Mouse (Mus musculus): ENCODE measurements at regions not wholly inside any gene's neighbourhood (a gene's known extent, or its start where the extent isn't known, plus 50 kb on each side); places are given as distances from the start of the nearest gene placed in this dataset.

GRCm38 (mm10) chr17:54483901-54484300 lies 185.1 kb upstream of the Slc5a7 start:
- Histone ChIP-seq H3K4me3 (replicated peaks; ENCODE audit: low read length) (no peak overlapping the region), H3K9me3 (ENCODE audit: low read length) (peaks cover 26% of the 10 kb centered on the region), H3K4me1 (replicated peaks; ENCODE audit: low read depth, low read length) (no peaks in the 10 kb centered on the region), H3K36me3 (ENCODE audit: insufficient read depth, low read length) (no peaks in the 10 kb centered on the region), H3K27me3 (ENCODE audit: insufficient read depth, low read length) (no peaks in the 10 kb centered on the region)
- TF ChIP-seq NANOG (IDR thresholded peaks at IDR 0.05; ENCODE audit: borderline replicate concordance, low read length) (0 out of 2 replicates have a peak, but pooled peaks have one; percentile 20), CTCF (conservative IDR thresholded peaks at IDR 0.05; ENCODE audit: low read length) (no peak), POU5F1 (IDR thresholded peaks at IDR 0.05; ENCODE audit: borderline replicate concordance, low read length) (no peak)

DNA sequence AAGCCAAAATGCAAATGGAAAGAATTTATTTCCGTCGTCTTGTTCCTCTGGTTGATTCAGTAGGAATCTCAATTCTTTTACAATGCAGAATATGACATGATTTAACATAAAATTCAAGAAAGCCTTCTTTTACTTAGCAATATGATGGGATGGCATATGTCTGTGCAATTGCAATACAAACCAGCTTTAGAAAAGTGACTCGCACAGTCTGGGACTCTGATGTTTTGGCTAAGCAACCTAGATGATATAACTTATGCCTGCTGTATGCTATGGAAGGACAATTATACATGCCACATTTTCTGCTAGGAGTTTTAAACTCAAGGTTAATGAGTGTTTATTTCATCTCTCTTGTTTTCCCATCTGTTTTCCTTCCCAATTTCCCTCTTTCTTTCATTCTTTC lies 141.1 kb upstream of the Slc5a7 start:
- no peaks in the 10 kb centered on the region for H3K36me3 ChIP-seq (ENCODE audit: insufficient read depth, low read length)
- no peak for TF ChIP-seq NANOG (IDR thresholded peaks at IDR 0.05; ENCODE audit: borderline replicate concordance, low read length)
- no peak for TF ChIP-seq POU5F1 (IDR thresholded peaks at IDR 0.05; ENCODE audit: borderline replicate concordance, low read length)
- TF ChIP-seq CTCF (conservative IDR thresholded peaks at IDR 0.05; ENCODE audit: low read length) = no peak
- H3K4me3 ChIP-seq (replicated peaks; ENCODE audit: low read length) = no peak overlapping the region
- H3K27me3 ChIP-seq (ENCODE audit: insufficient read depth, low read length) = no peaks in the 10 kb centered on the region
- H3K9me3 ChIP-seq (ENCODE audit: low read length) = peaks cover 1% of the 10 kb centered on the region; the same call in 1 of the 2 replicates
- H3K4me1 ChIP-seq (replicated peaks; ENCODE audit: low read depth, low read length) = no peaks in the 10 kb centered on the region

- Histone ChIP-seq H3K4me3 (replicated peaks; ENCODE audit: low read length) (no peak overlapping the region), H3K4me1 (replicated peaks; ENCODE audit: low read depth, low read length) (no peaks in the 10 kb centered on the region), H3K36me3 (ENCODE audit: insufficient read depth, low read length) (no peaks in the 10 kb centered on the region), H3K9me3 (ENCODE audit: low read length) (peaks cover 2% of the 10 kb centered on the region; the same call in 1 of the 2 replicates), H3K27me3 (ENCODE audit: insufficient read depth, low read length) (no peaks in the 10 kb centered on the region)
- TF ChIP-seq POU5F1 (IDR thresholded peaks at IDR 0.05; ENCODE audit: borderline replicate concordance, low read length) (no peak), CTCF (conservative IDR thresholded peaks at IDR 0.05; ENCODE audit: low read length) (no peak)
These were observed 139.6 kb upstream of the Slc5a7 start for GRCm38 (mm10) chr17:54438435-54438834.

DNA sequence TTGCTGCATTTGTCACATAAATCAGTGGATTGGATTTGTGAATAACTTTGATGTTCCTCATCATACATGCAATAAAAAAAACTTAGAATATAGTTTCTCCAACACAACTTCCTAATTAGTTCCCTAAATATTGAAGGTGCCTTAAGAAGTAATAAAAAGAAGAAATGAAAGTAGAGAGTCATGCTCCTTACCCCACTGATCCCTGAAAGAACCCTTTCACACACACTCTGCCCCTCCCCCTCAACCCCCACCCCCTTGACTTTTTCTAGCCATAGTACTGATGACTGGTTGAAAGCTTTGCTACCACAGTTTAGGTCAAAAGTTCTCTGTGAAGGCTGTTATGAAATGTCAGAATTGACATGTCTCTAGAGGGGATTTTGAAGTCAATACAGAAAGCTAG lies 131.1 kb upstream of the Slc5a7 start:
- H3K36me3 ChIP-seq (ENCODE audit: insufficient read depth, low read length) = no peaks in the 10 kb centered on the region
- no peak overlapping the region for H3K4me3 ChIP-seq (replicated peaks; ENCODE audit: low read length)
- no peaks in the 10 kb centered on the region for H3K4me1 ChIP-seq (replicated peaks; ENCODE audit: low read depth, low read length)
- H3K9me3 ChIP-seq (ENCODE audit: low read length) = peaks cover under 1% of the 10 kb centered on the region; the same call in 1 of the 2 replicates
- TF ChIP-seq POU5F1 (IDR thresholded peaks at IDR 0.05; ENCODE audit: borderline replicate concordance, low read length) (no peak), CTCF (conservative IDR thresholded peaks at IDR 0.05; ENCODE audit: low read length) (no peak), NANOG (IDR thresholded peaks at IDR 0.05; ENCODE audit: borderline replicate concordance, low read length) (no peak)
- H3K27me3 ChIP-seq (ENCODE audit: insufficient read depth, low read length) = no peaks in the 10 kb centered on the region

DNA sequence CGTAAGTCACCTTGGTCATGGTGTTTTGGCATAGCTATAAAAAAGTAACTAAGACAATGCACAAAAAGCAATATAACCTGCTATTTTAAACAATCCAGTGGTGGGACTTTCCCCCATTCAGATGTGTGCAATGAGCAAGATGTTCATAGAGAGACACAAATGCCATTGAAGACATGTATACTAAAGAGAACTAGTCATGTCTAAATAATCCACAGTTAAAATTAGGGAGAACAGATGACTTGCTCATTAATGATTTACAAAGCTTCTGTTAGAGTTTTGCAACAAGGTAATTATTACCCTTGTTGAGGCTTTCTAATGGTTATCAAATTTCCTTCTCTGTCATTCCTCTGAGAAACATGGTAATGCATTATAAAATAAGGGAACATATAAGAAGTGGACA lies 115.4 kb upstream of the Slc5a7 start:
- no peaks in the 10 kb centered on the region for H3K36me3 ChIP-seq (ENCODE audit: insufficient read depth, low read length)
- H3K4me3 ChIP-seq (replicated peaks; ENCODE audit: low read length) = no peak overlapping the region
- no peaks in the 10 kb centered on the region for H3K27me3 ChIP-seq (ENCODE audit: insufficient read depth, low read length)
- TF ChIP-seq POU5F1 (IDR thresholded peaks at IDR 0.05; ENCODE audit: borderline replicate concordance, low read length) (no peak), CTCF (conservative IDR thresholded peaks at IDR 0.05; ENCODE audit: low read length) (no peak), NANOG (IDR thresholded peaks at IDR 0.05; ENCODE audit: borderline replicate concordance, low read length) (no peak)
- H3K4me1 ChIP-seq (replicated peaks; ENCODE audit: low read depth, low read length) = no peaks in the 10 kb centered on the region
- no peaks in the 10 kb centered on the region for H3K9me3 ChIP-seq (ENCODE audit: low read length)

DNA sequence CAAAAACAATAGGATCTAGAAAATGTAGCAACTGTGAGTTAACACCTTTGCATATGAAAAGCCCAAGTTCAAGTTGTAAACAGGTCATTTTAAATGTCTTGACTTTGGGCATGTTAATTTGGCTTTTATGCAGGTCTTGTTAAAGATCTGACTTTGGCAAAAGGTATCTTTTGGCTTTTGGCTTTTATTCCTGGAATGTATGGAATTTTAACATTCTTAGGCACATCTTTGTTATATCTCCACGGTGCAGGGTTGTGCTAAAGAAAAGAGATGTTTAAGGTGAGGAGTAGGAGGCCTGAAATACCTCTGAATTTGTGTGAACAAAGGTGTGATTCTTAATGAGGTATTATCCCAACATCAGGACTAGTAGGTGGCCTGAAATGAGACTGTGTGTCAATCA lies 97.6 kb upstream of the Slc5a7 start:
- Histone ChIP-seq H3K36me3 (ENCODE audit: insufficient read depth, low read length) (no peaks in the 10 kb centered on the region), H3K4me1 (replicated peaks; ENCODE audit: low read depth, low read length) (peaks cover 6% of the 10 kb centered on the region; the same call in 1 of the 2 replicates), H3K27me3 (ENCODE audit: insufficient read depth, low read length) (no peaks in the 10 kb centered on the region), H3K4me3 (replicated peaks; ENCODE audit: low read length) (no peak overlapping the region), H3K9me3 (ENCODE audit: low read length) (no peaks in the 10 kb centered on the region)
- TF ChIP-seq CTCF (conservative IDR thresholded peaks at IDR 0.05; ENCODE audit: low read length) (no peak), NANOG (IDR thresholded peaks at IDR 0.05; ENCODE audit: borderline replicate concordance, low read length) (no peak), POU5F1 (IDR thresholded peaks at IDR 0.05; ENCODE audit: borderline replicate concordance, low read length) (no peak)

DNA sequence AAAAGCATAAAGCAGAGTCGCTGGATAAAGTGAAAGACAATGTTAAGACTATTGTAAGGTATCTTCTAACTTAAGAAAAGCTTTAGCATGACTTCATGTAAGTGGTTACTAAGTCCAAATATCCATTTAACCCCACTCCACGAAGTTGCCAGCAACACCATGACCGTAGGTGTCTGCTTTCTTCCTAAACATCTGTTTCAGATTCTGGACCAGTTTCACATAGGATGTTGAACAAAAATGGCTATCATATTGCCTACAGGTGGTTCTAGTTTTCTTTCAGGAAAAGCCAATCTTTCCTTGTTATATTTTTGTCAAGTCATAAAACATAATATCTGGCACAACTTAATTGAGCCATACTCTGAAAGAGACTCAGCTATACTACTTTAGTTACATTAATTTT lies 78.7 kb upstream of the Slc5a7 start:
- Histone ChIP-seq H3K4me1 (replicated peaks; ENCODE audit: low read depth, low read length) (no peaks in the 10 kb centered on the region), H3K9me3 (ENCODE audit: low read length) (no peaks in the 10 kb centered on the region), H3K36me3 (ENCODE audit: insufficient read depth, low read length) (no peaks in the 10 kb centered on the region), H3K4me3 (replicated peaks; ENCODE audit: low read length) (no peak overlapping the region), H3K27me3 (ENCODE audit: insufficient read depth, low read length) (no peaks in the 10 kb centered on the region)
- TF ChIP-seq NANOG (IDR thresholded peaks at IDR 0.05; ENCODE audit: borderline replicate concordance, low read length) (no peak), POU5F1 (IDR thresholded peaks at IDR 0.05; ENCODE audit: borderline replicate concordance, low read length) (no peak), CTCF (conservative IDR thresholded peaks at IDR 0.05; ENCODE audit: low read length) (no peak)

GRCm38 (mm10) chr17:54368611-54369010 lies 69.8 kb upstream of the Slc5a7 start:
- no peak for TF ChIP-seq NANOG (IDR thresholded peaks at IDR 0.05; ENCODE audit: borderline replicate concordance, low read length)
- no peak for TF ChIP-seq POU5F1 (IDR thresholded peaks at IDR 0.05; ENCODE audit: borderline replicate concordance, low read length)
- no peak for TF ChIP-seq CTCF (conservative IDR thresholded peaks at IDR 0.05; ENCODE audit: low read length)
- Histone ChIP-seq H3K36me3 (ENCODE audit: insufficient read depth, low read length) (no peaks in the 10 kb centered on the region), H3K27me3 (ENCODE audit: insufficient read depth, low read length) (no peaks in the 10 kb centered on the region), H3K4me3 (replicated peaks; ENCODE audit: low read length) (no peak overlapping the region), H3K9me3 (ENCODE audit: low read length) (no peaks in the 10 kb centered on the region), H3K4me1 (replicated peaks; ENCODE audit: low read depth, low read length) (no peaks in the 10 kb centered on the region)

- TF ChIP-seq NANOG (IDR thresholded peaks at IDR 0.05; ENCODE audit: borderline replicate concordance, low read length) (no peak), CTCF (conservative IDR thresholded peaks at IDR 0.05; ENCODE audit: low read length) (no peak), POU5F1 (IDR thresholded peaks at IDR 0.05; ENCODE audit: borderline replicate concordance, low read length) (no peak)
- no peaks in the 10 kb centered on the region for H3K27me3 ChIP-seq (ENCODE audit: insufficient read depth, low read length)
- H3K4me3 ChIP-seq (replicated peaks; ENCODE audit: low read length) = no peak overlapping the region
- no peaks in the 10 kb centered on the region for H3K4me1 ChIP-seq (replicated peaks; ENCODE audit: low read depth, low read length)
- H3K36me3 ChIP-seq (ENCODE audit: insufficient read depth, low read length) = no peaks in the 10 kb centered on the region
- no peaks in the 10 kb centered on the region for H3K9me3 ChIP-seq (ENCODE audit: low read length)
These were observed 69.1 kb upstream of the Slc5a7 start for GRCm38 (mm10) chr17:54367948-54368347.
